Mouse (Mus musculus): ENCODE measurements around the gene Olfml3.

Gene Olfml3

GRCm38 (mm10) chr3:103737778-103738571, at the start of gene Olfml3:
TSS of gene Olfml3 (minus strand) at chr3:103738001.
- in situ Hi-C loops (cut with MboI; ENCODE audit: low pct_unique_long_range_greater_than_20kb in 1 of 2, low sequenced_read_pairs in 2 of 2, unreplicated experiment in 1 of 2), result loop anchor here in 1 of 2 experiments (5.0 to 25.0 kb wide), 3 partner anchors 111 to 303 kb away; no protein-coding TSS in a partner anchor

GRCm38 (mm10) chr3:103787225-103787624, 49.4 kb upstream of the Olfml3 start:
- in situ Hi-C loops (cut with MboI; ENCODE audit: low pct_unique_long_range_greater_than_20kb in 1 of 2, low sequenced_read_pairs in 2 of 2, unreplicated experiment in 1 of 2), result no loop called here

GRCm38 (mm10) chr3:103782844-103783609, 45.2 kb upstream of the Olfml3 start:
- in situ Hi-C loops (cut with MboI; ENCODE audit: low pct_unique_long_range_greater_than_20kb in 1 of 2, low sequenced_read_pairs in 2 of 2, unreplicated experiment in 1 of 2), result no loop called here

GRCm38 (mm10) chr3:103780777-103781176, 43.0 kb upstream of the Olfml3 start:
- in situ Hi-C loops (cut with MboI; ENCODE audit: low pct_unique_long_range_greater_than_20kb in 1 of 2, low sequenced_read_pairs in 2 of 2, unreplicated experiment in 1 of 2), result no loop called here

- in situ Hi-C loops (cut with MboI; ENCODE audit: low pct_unique_long_range_greater_than_20kb in 1 of 2, low sequenced_read_pairs in 2 of 2, unreplicated experiment in 1 of 2), result no loop called here
Observed at GRCm38 (mm10) chr3:103780271-103780670, 42.5 kb upstream of the Olfml3 start.

GRCm38 (mm10) chr3:103779183-103779582, 41.4 kb upstream of the Olfml3 start:
- in situ Hi-C loops (cut with MboI; ENCODE audit: low pct_unique_long_range_greater_than_20kb in 1 of 2, low sequenced_read_pairs in 2 of 2, unreplicated experiment in 1 of 2), result no loop called here

GRCm38 (mm10) chr3:103778660-103779059, 40.9 kb upstream of the Olfml3 start:
- in situ Hi-C loops (cut with MboI; ENCODE audit: low pct_unique_long_range_greater_than_20kb in 1 of 2, low sequenced_read_pairs in 2 of 2, unreplicated experiment in 1 of 2), result no loop called here

- in situ Hi-C loops (cut with MboI; ENCODE audit: low pct_unique_long_range_greater_than_20kb in 1 of 2, low sequenced_read_pairs in 2 of 2, unreplicated experiment in 1 of 2), result no loop called here
Observed at GRCm38 (mm10) chr3:103777940-103778339, 40.1 kb upstream of the Olfml3 start.

- in situ Hi-C loops (cut with MboI; ENCODE audit: low pct_unique_long_range_greater_than_20kb in 1 of 2, low sequenced_read_pairs in 2 of 2, unreplicated experiment in 1 of 2), result no loop called here
Observed at GRCm38 (mm10) chr3:103774009-103774408, 36.2 kb upstream of the Olfml3 start.

GRCm38 (mm10) chr3:103773508-103773907, 35.7 kb upstream of the Olfml3 start:
- in situ Hi-C loops (cut with MboI; ENCODE audit: low pct_unique_long_range_greater_than_20kb in 1 of 2, low sequenced_read_pairs in 2 of 2, unreplicated experiment in 1 of 2), result no loop called here

GRCm38 (mm10) chr3:103772846-103773245, 35.0 kb upstream of the Olfml3 start:
- in situ Hi-C loops (cut with MboI; ENCODE audit: low pct_unique_long_range_greater_than_20kb in 1 of 2, low sequenced_read_pairs in 2 of 2, unreplicated experiment in 1 of 2), result no loop called here

- in situ Hi-C loops (cut with MboI; ENCODE audit: low pct_unique_long_range_greater_than_20kb in 1 of 2, low sequenced_read_pairs in 2 of 2, unreplicated experiment in 1 of 2), result no loop called here
Observed at GRCm38 (mm10) chr3:103771531-103772130, 33.8 kb upstream of the Olfml3 start.

GRCm38 (mm10) chr3:103766789-103767188, 29.0 kb upstream of the Olfml3 start:
- in situ Hi-C loops (cut with MboI; ENCODE audit: low pct_unique_long_range_greater_than_20kb in 1 of 2, low sequenced_read_pairs in 2 of 2, unreplicated experiment in 1 of 2), result no loop called here

GRCm38 (mm10) chr3:103759261-103759970, 21.6 kb upstream of the Olfml3 start:
- in situ Hi-C loops (cut with MboI; ENCODE audit: low pct_unique_long_range_greater_than_20kb in 1 of 2, low sequenced_read_pairs in 2 of 2, unreplicated experiment in 1 of 2), result no loop called here

GRCm38 (mm10) chr3:103758456-103758855, 20.7 kb upstream of the Olfml3 start:
- in situ Hi-C loops (cut with MboI; ENCODE audit: low pct_unique_long_range_greater_than_20kb in 1 of 2, low sequenced_read_pairs in 2 of 2, unreplicated experiment in 1 of 2), result no loop called here

- in situ Hi-C loops (cut with MboI; ENCODE audit: low pct_unique_long_range_greater_than_20kb in 1 of 2, low sequenced_read_pairs in 2 of 2, unreplicated experiment in 1 of 2), result no loop called here
Observed at GRCm38 (mm10) chr3:103756920-103757319, 19.1 kb upstream of the Olfml3 start.

GRCm38 (mm10) chr3:103755351-103755750, 17.6 kb upstream of the Olfml3 start:
- in situ Hi-C loops (cut with MboI; ENCODE audit: low pct_unique_long_range_greater_than_20kb in 1 of 2, low sequenced_read_pairs in 2 of 2, unreplicated experiment in 1 of 2), result no loop called here

- in situ Hi-C loops (cut with MboI; ENCODE audit: low pct_unique_long_range_greater_than_20kb in 1 of 2, low sequenced_read_pairs in 2 of 2, unreplicated experiment in 1 of 2), result no loop called here
Observed at GRCm38 (mm10) chr3:103751558-103751957, 13.8 kb upstream of the Olfml3 start.

GRCm38 (mm10) chr3:103746711-103747110, 8.9 kb upstream of the Olfml3 start:
- in situ Hi-C loops (cut with MboI; ENCODE audit: low pct_unique_long_range_greater_than_20kb in 1 of 2, low sequenced_read_pairs in 2 of 2, unreplicated experiment in 1 of 2), result loop anchor here (10.0 to 25.0 kb wide), 2 partner anchors 202 to 209 kb away; no protein-coding TSS in a partner anchor
